Mouse (Mus musculus): ENCODE data around the gene Ctf2.

DNA sequence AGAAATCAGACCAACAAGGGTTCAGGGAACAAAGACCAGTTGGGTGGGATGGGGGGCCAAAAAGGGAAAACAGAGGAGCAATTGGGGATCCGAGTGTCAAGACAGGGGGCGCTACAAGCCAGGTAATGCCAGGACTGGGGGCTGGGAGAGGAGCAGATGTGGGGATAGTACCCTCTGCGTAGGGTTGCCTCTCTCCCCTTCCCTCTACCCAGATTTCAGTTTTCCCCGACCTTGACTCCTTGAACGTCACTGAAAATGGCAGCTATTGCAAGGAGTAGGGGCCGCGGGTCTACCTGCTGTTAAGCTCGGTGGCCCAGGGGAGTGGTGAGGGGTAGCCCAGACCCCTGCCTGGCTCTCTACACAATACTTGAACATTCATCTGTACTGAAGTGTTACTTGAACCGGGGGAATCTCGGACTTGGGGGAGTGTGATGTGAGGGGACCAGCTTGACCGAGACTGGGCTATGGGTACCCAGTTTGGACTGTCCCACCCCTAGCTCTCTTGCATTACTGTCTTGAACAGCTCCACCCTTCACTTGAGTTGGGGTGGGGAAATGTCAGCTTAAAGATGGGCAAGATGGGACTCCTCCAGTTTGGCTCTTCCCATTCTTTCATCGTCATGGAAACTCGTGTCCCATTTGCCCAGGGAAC is 36.5 kb upstream of the Ctf2 start:
- TF ChIP-seq CTCF (IDR thresholded peaks at IDR 0.05) (peak; percentile 46), EP300 (IDR thresholded peaks at IDR 0.05) (no peak)

Data from lung, postnatal 0 days (tissue).